Mouse (Mus musculus): ENCODE data around the gene Rac2.

DNA sequence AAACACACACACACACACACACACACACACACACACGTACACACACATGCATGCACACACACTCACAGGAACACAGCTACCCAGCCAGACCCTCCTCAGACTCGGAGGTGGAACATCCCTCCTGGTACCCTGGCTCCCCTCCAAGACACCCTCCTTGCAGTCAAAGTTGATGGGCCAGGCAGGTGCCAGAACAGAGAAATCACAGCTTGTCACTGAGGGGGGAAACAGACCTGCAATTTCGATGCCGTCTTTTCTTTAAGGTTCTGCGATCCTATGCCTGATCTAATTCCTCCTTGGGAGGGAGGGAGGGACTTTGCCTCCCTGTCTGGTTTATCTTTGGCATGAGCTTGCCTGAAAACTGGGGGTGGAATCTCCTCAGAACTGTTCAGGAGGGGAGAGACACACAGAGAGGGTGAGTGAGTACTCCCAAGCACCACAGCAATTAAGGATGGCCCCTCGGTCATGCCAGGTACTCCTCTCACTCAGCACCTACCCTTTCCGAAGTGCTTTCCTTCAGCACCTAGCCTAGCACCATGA lies 29.7 kb downstream of the Rac2 start:
- TF ChIP-seq ZC3H11A (IDR thresholded peaks at IDR 0.05; ENCODE audit: borderline replicate concordance, low read depth, low read length) = no peak
- TF ChIP-seq HCFC1 (IDR thresholded peaks at IDR 0.05; ENCODE audit: borderline replicate concordance, insufficient read depth, low read length) = no peak
- no peak for TF ChIP-seq CHD2 (IDR thresholded peaks at IDR 0.05; ENCODE audit: low read depth, low read length)
- TF ChIP-seq MAFK (IDR thresholded peaks at IDR 0.05; ENCODE audit: insufficient read depth, low read depth, low read length) = no peak
- TF ChIP-seq ZNF384 (IDR thresholded peaks at IDR 0.05; ENCODE audit: low read depth, low read length) = no peak
